Mouse (Mus musculus): ENCODE measurements around the gene Syn3.

Gene Syn3

GRCm38 (mm10) chr10:86367346-86367745, 131.3 kb downstream of the Syn3 start:
- no peak for DNase-seq (ENCODE audit: low read depth)

GRCm38 (mm10) chr10:86365632-86366092, 133.0 kb downstream of the Syn3 start:
- no peak for DNase-seq (ENCODE audit: low read depth)

DNA sequence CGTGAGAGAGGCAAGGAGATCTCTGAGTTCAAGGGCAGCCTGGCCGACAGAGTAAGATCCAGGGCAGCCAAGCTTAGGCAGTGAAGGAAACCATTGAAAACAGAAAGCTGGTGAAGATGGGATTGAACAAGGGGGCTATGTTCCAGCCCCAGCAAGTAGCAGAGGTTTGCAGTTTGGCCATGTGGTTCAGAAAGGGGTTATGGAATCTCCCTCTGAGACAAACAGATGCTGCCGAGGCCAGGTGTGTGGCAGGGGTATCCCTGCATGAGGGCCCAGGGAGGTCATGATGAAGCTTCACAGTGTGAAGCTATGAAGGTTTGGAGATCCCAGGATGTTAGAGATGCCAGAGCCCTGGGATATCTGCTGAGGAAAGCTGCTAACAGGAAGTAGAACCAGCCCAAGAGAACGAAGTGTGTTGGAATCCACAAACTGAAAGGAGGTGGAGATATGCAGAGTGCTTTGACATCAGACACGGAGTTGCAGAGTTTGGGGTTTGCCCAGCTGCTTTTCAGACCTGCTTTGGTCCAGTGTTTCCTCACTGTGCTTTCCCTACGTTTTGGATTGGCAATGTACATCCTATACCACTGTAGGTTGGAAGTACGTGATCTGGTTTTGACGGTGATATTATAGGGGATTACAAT, 134.9 kb downstream of the Syn3 start:
- no peak for DNase-seq (ENCODE audit: low read depth)

DNA sequence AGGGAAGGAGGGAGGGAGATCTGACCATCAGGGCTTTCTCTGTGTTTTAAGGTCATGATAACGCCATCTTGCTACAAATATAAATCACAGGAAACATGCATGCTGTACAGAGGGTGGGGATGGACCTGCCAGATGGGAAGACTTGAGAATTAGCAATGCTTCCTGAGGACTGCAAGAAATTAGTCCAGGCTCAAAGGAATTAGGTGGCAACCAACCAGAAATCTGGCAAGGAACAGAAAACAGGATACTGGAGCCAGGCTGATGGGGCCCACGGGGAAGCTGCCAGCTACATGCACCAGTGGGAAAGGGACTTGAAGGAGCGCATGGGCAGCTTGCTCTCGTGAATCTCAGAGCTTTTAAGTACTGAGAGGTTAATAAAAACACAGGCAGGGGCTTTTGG, 139.0 kb downstream of the Syn3 start:
- DNase-seq (ENCODE audit: low read depth), result no peak

DNA sequence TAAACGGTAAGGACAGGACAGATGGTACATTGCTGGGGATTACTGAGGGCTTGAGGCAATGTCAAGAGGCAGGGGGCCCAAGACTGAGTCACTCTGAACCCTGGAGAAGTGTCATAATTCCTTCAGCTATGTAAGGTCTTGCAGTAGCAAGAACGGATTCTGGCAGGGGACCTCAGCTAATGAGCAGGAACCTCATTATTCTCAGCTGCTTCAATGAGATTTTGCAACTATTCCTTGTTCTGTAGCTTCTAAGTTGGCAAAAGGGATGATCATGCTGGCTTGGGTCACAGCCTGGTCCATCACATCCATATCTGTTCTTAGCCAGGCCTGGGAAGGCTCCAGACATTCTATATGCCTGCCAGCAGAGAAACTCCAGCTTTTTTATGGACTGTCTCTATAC, 139.5 kb downstream of the Syn3 start:
- DNase-seq (ENCODE audit: low read depth), result no peak

- no peak for DNase-seq (ENCODE audit: low read depth)
Observed at GRCm38 (mm10) chr10:86358307-86358975, 140.3 kb downstream of the Syn3 start.

DNA sequence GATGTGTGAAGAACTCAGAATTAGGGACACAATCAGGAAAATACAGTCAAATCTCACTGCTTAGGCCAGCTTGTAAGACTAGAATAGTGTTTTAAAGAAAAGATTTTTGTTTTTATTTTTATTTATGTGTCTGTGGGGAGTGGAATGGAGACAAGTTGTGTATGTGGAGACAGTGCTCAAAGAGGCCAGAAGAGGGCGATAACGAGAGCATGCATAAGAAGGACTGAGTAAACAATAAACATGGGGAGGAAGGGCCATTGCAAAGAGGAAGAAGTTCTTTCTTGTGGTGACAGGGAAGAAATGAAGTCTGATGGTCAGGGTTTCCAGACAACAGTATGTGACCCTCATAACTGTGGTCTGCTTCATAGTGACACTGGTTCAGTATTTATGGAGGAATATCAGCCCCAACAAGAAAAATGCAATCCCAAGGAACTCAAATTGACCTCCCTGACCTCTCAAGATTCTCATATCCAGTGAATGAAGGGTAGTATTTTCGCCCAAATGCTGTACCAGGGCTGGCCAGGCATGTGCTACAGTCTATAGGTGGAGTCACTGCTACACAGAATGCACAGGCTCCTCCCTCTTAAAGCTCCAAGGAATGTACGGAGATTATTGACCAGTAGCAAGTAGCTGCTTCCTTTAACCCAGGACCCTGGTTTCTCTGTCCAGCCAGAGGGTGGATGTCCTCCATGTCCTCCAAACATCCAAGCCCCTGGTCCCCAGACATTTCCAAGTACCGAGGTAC, 141.7 kb downstream of the Syn3 start:
- peak; percentile 45 for DNase-seq (ENCODE audit: low read depth)

DNA sequence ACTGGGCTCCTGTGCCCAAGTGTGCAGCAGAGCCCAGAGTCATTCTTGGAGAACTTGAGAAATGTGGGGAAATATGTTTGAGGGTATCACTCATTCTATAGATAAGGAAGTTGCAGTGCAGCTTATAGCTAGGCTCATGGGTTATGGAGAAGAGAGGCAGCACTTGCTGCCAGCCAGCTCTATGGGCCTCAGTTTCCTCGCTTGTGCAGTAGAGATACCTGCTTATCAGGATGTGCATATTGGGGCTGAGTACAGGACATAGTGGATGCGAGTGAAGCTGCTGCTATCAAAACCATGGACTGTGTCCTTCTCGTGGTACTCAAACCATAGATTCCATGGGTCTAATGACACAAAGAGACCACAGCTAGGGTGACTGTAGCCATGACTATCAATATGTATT, 146.2 kb downstream of the Syn3 start:
- DNase-seq (ENCODE audit: low read depth), result no peak

DNA sequence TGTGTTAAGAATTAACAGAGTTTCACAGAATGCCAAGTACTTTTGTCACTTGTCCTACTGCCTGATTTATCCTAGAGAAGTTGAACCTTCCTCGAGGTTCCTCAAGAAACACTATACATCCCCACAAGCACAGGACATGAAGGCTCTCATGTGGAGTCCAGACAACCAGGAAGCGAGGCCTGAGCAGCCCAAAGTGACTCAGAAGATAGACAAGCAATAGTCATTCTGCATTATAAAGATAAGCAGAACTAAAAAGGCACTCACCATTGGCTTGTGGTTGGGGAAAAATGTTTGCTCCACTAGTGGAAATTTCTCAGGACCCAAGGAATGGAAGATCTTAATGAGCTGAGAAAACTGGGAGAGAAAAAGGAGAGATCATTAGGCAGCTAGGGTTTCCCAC, 147.4 kb downstream of the Syn3 start:
- no peak for DNase-seq (ENCODE audit: low read depth)

GRCm38 (mm10) chr10:86346235-86346840, 152.4 kb downstream of the Syn3 start:
- DNase-seq (ENCODE audit: low read depth), result no peak

GRCm38 (mm10) chr10:86345645-86346044, 153.1 kb downstream of the Syn3 start:
- no peak for DNase-seq (ENCODE audit: low read depth)

DNA sequence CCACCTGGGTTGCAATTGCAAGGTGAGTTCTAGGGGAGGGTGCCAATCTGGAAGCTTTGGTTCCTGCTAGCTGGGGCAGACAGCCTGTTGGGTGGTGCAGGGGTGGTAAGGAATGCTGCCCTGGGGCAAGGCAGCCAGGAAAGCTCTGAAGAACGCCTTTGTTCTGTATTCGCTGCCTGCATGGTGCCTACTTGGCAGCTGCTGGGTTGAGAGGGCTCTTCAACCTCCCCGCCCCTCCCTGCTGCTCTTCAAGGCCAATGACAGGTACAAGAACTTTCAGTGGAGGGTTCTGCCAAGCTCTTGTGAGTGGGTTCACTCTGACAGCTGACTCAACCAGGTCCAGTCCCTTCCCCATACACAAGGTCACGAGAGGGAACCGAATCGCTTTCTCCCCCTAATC, 154.0 kb downstream of the Syn3 start:
- no peak for DNase-seq (ENCODE audit: low read depth)

GRCm38 (mm10) chr10:86343931-86344330, 154.8 kb downstream of the Syn3 start:
- DNase-seq (ENCODE audit: low read depth), result no peak

GRCm38 (mm10) chr10:86343362-86343761, 155.3 kb downstream of the Syn3 start:
- no peak for DNase-seq (ENCODE audit: low read depth)

DNA sequence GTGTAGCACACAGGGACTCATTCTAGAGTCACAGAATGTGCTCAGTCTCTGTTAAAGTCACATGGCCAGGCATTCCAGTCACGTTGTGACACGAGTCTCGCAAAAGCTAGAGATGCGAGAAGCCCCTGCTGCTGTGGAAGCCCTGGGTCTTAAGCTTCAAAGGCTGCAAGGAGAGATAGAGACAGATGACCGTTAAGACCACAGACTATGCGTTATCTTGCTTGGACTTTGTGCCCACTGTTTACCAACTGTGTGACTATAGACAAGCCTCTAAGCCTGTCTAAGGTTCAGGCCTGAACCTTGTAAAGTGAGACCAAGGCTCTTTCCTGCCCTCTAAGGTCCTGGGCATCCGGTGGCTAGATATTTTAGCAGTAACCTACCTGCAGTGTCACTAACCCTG, 156.0 kb downstream of the Syn3 start:
- DNase-seq (ENCODE audit: low read depth), result no peak

DNA sequence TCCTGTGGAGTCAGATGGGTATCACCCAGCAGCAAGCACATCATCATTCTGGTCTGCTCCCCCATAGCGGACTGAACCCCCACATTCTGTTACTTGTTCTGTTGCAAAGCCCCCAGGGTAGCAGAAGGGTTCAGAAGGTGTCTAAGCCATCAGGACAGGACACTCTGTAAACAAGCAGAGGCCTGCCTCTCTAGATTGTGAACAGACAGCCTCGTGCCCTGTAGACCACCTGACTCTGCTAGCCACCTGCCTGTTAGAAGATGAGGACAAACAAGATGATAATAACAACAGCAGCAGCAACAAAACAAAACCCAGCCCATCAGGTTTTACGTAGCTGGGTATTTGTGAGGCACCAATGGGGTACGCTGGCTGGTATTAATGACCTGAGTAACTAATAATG, 156.5 kb downstream of the Syn3 start:
- DNase-seq (ENCODE audit: low read depth), result no peak

DNA sequence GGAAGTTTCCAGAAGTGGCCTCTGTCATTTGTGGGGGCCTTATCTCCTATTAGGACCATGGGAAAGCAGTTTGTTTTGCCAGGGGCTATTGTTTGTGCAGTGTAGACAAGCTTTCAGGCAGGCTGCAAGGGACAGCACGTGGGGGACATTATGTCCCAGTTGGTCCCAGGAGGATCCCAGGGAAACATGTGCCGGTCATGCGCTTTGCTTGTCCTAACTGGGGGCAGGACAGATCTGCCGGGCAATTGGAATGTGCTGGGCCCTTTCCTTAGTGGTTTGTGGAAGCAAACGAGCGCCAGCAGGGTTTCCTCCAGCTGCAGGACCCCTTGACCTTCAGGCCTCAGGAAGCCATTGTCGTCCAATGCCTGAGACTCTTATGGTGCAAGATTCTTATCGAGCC, 157.1 kb downstream of the Syn3 start:
- DNase-seq (ENCODE audit: low read depth), result no peak

GRCm38 (mm10) chr10:86340991-86341527, 157.6 kb downstream of the Syn3 start:
- DNase-seq (ENCODE audit: low read depth), result no peak

DNA sequence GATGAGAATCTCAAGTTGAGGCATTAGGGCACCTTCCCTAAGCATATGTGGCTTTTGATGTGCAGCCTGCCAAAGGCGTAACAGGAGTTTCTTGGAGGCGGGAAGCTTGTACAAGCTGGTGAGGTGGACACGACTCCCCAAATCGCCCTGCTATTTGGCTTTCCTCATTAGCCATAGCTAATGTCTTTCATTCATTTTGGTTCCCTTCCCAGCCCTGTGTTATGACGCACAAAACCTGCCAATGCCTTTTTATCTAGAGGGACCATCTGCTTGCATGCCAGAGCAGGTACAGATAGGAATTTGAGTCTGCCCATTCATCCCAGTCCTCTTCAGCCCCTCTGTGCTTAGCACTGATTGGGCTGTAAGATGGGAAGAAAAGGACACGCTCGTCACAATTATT, 158.3 kb downstream of the Syn3 start:
- DNase-seq (ENCODE audit: low read depth), result no peak

- no peak for DNase-seq (ENCODE audit: low read depth)
Observed at GRCm38 (mm10) chr10:86339649-86340379, 158.9 kb downstream of the Syn3 start.

DNA sequence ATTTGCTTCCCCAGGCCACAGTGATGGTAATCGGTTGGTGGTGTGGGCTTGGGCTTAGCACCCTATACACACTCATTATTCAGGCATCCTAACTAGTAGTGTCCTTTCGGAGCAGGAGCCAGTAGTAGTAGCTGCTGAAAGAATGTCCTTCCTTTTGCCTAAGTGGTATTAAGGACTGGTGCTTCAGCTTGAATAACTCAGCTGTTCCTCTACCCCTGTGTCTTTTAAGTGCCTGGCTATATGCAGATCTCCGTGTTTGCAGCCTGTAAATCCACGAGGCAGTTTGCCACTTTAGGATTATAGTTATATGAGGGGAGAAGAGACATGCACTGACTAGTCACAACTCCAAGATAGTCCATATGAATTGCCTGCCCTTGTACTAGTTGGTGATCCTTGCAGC, 159.6 kb downstream of the Syn3 start:
- DNase-seq (ENCODE audit: low read depth), result no peak
